Mouse (Mus musculus) heart, postnatal 25 days (tissue): ENCODE measurements around the gene Gm10840. TPM values are rescaled to one million over a fixed set of nuclear protein-coding genes. Genes with fewer than 3 reads are reported as not detected.
"Not testable (repeated sequence)": the region's sequence is repeated elsewhere in the genome, so short reads cannot be mapped to it uniquely, and the experiment has no call there.

Experiments used
- DNase-seq: peaks from one replicate; pipeline ENCODE4 v3.0.0; 2022; ENCODE audit warnings: low spot score
- intact Hi-C: fragments of 180-260 bp; cut with DNase I; formaldehyde crosslinking; loops from one replicate; pipeline ENCODE4 v1.15.1; 2025
- total RNA-seq, 2 experiments: library from RNA; stranded (reverse); gene quantifications; 2 replicates each; pipeline ENCODE4 v1.2.3; 2021

Gm10840 gene
- total RNA-seq: not detected

- intact Hi-C loops: no loop called here
- no peak for DNase-seq
Observed at GRCm38 (mm10) chr11:106160841-106161721, at the start of gene Gm10840, which contains the start of gene Limd2. Gene Gm10840, plus strand, starts transcription at chr11:106160850. Gene Limd2, minus strand, starts transcription at chr11:106160860.

DNA sequence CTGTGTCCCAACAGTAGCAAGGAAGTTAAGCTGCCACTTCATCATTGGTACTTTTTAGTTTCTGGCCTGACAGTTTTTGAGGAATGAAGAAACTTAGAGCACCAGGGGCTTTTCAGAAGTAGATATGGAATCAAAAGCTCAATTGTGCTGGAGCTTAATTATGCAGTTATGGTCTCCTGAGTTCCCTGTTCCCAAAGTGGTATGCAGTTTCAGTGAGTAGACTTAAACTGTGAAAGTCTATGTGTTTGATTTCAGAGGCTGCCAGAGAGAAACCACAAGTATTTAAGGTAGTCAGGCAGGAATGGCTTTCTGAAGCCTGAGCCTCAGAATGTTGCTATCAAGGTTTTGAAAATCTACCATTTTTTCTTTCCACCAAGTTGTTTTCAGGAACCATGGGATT is 49.0 kb upstream of the Gm10840 start:
- no peak for DNase-seq
- intact Hi-C loops: no loop called here

DNA sequence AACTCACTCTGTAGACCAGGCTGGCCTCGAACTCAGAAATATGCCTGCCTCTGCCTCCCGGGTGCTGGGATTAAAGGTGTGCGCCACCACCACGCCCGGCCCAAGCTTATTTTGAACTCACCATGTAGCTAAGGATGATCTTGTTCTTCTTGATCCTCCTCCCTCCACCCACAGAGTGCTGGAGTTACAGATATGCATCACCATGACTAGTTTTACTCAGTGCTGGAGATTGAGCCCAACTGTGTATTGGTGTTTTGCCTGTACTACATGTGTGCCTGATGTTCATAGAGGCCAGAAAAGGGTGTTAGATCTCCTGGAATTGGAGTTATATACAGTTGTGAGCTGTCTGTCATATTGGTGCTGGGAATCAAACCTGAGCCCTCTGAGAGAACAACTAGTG is 38.4 kb upstream of the Gm10840 start:
- DNase-seq: no peak
- intact Hi-C loops: no loop called here

DNA sequence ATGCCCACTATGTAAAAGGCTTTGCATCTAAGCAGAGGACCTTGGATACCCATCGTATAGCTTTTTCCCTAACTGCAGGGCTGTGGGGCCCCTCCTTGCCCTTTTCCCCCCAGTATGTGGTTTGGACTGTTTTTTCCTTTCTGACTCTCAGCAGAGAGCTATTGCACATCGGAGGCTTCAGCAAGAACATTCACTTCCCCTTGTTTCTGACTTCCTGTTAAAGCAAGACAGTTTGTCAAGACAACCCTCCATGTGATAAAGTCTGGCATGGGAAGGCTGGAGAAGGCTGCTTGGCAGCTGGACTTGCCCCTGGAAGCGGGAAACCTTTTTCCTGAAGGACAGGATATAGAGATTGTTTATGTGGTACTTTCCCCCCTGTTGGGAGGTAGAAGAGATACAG is 37.9 kb upstream of the Gm10840 start:
- intact Hi-C loops: no loop called here
- peak; percentile 4 for DNase-seq

DNA sequence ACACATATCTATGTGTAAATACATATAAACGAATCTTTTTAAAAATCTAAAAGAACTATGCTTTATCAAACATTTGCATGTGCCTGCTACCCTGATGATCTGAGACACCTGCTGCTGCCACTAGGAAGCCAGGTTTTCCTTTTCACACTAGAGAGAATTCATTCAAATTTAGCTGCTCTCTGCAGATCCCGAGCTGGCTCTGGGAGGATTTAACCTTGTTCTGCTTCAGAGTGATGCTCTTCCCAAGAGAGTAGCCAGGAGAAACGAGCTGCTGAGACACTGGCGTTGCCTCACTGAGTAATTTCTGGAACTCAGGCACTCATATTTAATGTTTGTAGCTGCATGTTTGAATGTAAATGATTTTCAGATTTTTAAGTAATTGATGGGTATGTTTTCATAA is 35.9 kb upstream of the Gm10840 start:
- intact Hi-C loops: no loop called here

GRCm38 (mm10) chr11:106125827-106126226 is 34.8 kb upstream of the Gm10840 start:
- intact Hi-C loops: no loop called here
- DNase-seq: no peak

More for the DNA sequence above, 35.9 kb upstream of the Gm10840 start:
- DNase-seq: no peak

- DNase-seq, intact Hi-C loops: not testable (repeated sequence)
Observed at GRCm38 (mm10) chr11:106126727-106127373, 33.8 kb upstream of the Gm10840 start.

DNA sequence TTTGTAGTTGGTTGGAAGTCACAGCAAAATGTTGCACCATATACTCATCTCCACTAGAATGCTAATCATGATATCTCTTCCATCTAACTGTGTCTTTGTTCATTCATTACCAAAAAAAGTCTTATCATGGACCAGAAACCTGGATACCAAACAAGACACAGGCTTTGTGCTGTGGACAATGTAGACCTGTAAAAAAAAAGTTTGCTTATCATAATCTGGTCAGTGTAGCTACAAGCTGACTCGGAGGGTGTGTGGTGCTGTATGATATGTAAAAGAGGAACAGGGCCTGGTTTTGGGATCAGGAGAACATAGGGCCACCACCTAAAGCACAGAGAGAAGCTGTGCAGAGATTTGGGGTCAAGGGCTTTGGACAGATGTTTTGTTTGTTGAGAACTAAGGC is 31.2 kb upstream of the Gm10840 start:
- intact Hi-C loops: no loop called here
- no peak for DNase-seq

DNA sequence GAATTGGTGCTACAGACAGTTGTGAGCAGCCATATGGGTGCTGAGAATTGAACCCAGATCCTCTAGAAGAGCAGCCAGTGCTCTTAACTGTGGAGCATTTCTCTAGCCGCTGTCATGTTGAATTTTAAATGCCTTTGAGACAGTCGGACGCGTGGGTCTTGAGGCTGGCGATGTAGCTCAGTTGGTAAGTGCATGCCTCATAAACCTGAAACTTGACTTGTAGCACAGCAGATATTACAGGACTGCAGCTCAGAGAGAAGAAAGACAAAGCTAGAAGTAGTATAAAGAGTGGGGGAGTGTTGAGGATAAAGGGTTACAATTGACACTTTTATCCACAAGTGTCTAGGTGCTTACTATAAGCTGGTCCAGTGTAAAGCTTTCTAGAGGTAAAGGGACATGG is 28.1 kb upstream of the Gm10840 start:
- DNase-seq: no peak
- intact Hi-C loops: loop anchor here (2.0 kb wide), 1 partner anchor 46 kb away; no protein-coding TSS in a partner anchor

DNA sequence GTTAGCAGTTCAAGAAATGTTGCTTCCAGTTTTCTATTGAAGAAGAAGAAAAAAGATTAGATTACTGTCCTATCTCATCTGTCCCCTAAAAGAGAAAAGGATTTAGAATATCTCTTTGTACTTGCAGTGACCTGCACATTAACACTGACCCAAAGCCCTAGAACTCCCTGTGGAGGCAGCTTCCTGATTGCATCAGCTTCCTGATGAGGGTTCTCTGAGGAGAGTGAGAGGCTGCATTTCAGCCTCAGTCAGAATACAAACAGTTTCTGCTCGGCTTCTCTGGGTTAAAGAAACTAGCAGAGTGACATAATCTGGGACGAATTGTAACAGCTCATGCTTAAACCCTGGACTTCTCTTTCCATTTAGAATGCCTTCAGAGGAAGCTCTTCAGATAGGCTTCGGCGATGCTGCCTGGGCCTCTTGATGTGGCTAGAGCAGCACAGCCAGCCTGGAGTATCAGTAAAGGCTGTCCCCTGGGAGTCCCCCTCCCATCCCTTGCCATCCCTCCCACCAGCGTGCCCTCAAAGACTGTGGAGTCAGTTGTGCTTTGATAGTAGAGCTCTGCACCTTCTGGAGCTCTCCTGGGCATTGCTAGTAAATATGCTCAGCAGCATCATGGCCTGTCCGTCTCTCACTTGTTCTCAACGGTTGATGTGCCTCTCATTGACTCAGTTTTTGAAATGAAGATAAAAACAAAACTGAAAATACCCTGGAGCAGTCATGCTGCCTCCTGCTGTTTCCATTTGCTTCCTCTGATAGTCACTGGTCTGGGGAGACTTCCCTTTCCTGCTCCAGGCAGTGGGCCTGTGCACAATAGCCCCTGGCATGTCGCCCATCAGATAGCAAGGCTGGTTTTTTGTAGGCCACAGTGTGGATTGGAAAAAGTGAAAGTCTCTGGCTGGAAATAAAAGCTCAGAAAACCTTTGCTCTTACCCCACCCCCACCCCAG is 25.8 kb upstream of the Gm10840 start:
- intact Hi-C loops: no loop called here
- DNase-seq: peak; percentile 79

- no peak for DNase-seq
- intact Hi-C loops: no loop called here
Observed at GRCm38 (mm10) chr11:106151219-106151618, 9.4 kb upstream of the Gm10840 start.

DNA sequence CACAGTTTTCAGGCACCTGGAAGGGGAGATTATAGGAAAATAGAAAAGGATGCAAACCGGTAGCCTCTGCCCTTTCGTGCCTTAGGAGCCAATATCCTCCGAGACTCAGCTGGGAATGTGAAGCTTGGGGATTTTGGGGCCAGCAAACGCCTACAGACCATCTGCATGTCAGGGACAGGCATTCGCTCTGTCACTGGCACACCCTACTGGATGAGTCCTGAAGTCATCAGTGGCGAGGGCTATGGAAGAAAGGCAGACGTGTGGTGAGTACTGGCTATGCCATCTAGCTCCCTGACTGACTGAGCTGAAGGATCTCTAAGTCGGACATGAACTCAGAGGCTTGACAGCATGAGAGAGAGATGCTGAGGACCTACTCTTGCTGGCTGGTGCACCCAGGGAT is 8.5 kb upstream of the Gm10840 start:
- intact Hi-C loops: no loop called here
- DNase-seq: no peak

- intact Hi-C loops: no loop called here
- DNase-seq: no peak
Observed at GRCm38 (mm10) chr11:106154091-106154490, 6.6 kb upstream of the Gm10840 start.

DNA sequence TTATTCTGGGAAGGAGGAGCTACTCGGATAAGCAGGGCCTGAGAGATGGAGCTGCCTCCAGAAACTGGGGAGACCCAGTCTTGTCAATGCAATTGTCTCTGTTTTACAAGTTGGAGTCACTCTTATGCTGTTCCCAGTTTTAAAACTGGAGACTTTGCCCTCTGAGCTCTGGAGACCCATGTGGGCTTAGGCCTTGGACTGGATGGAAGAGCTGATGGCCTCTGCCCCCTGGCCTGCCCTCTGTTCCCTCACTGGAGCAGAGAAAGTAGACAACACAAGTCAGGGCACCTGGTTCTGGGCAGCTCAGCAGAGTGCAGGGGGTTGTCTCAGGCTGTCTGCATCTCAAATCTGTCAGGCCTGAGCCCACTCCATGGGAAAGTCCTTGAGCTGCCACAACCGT is 5.9 kb upstream of the Gm10840 start:
- intact Hi-C loops: no loop called here
- DNase-seq: no peak

- intact Hi-C loops: no loop called here
- no peak for DNase-seq
Observed at GRCm38 (mm10) chr11:106155761-106156160, 4.9 kb upstream of the Gm10840 start.

DNA sequence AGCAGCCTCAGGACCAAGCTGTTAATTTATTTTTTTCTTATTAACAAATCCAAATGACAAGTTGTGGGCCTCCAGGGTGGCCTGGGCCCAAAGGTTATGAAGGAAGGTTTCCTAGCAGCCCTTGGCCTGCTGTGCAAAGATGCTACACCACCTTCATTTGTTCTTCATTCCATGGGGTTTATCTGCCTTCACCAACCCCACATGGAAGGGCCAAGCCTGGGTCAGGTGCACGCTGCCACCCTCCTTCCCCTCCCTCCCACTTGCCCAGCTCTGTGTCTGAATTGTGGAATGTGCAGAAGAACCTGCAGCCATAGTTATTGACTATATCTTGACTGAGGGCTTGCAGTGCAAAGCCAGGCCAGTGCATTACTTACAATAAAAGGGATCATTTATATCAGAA is 4.4 kb upstream of the Gm10840 start:
- DNase-seq: no peak
- intact Hi-C loops: no loop called here

DNA sequence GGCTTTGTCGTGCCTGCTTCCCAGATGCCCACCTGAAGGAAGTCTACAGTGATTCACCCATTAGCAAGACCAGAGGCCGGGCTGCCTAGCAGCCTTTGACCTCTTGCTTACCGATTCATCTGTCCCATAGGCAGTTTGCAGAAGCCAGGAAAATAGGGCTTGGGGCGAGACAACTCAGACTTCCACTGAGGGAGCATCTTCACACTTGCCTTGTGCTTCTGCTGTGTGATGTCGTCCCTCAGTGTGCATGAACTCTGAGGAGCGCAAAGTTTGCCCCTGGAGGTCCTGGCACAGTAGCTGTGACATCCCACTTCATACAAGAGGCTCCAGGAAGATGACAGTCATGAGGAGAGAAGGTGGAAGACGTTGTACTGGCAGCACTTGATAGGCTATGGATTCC is 3.5 kb upstream of the Gm10840 start:
- intact Hi-C loops: no loop called here

GRCm38 (mm10) chr11:106158081-106158929 is 2.3 kb upstream of the Gm10840 start:
- intact Hi-C loops: no loop called here
- DNase-seq: no peak

More for the DNA sequence above, 3.5 kb upstream of the Gm10840 start:
- DNase-seq: no peak

DNA sequence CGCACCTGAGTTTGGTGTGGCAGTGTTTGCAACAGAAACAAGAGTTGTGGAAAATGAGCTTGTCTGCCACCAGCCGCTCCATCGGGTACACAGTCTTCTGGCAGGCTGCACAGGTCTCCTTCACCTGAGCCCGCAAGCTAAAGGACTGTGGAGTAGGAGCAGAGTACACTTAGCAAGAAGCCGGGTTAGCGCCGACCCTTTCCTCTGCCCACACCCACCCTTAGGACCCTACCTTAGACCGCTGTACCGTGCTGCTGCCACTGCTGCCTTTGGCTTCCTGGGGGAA is 1.8 kb upstream of the Gm10840 start:
- DNase-seq: no peak
- intact Hi-C loops: no loop called here
